Mouse (Mus musculus): ENCODE results near the gene Fubp1. TPM values are rescaled to one million over a fixed set of nuclear protein-coding genes. Genes with fewer than 3 reads are reported as not detected.

Fubp1 gene
- polyA plus RNA-seq (2012; rRNA removed) = 9.3 and 18.4 TPM in 2 replicates

DNA sequence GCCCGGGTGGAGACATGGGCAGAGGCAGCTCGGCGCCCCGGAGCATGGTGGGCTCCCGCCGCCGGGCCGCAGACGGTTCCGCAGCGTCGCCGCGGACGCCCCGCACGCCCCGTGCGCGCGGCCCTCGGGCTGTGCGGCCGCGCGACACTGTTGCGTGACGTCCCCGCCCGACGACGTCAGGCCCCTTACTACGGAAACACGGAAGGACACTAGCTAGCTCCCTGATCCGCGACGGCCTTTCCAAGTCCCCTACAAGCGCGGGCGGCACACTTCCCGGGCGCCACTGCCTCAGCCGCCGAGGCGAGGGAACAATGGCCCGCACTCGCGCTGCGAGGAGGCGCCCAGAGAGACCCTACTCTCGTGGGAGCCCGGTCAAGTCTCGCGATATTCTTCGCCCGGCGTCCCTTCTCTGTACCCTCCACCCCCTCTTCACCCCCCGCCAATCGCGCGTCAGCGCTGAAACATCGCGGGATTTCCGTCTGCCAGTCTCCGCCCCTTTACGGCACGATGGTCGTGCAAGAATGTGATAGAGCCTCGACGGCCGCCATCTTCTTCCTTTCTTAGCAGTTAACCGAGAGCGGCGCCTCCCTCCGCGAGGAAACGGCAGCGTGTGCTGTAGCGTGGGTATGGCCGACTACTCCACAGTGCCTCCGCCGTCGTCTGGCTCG, at the start of gene Fubp1, which contains the start of gene Dnajb4:
Gene Fubp1 (plus strand): TSS at position 456 of the 668 bp plus-strand sequence.
Gene Dnajb4 (minus strand): TSS at position 336 of the 668 bp plus-strand sequence.
- under 1% methylated on average over 85 of the region's 85 CpGs for WGBS
- H3K27ac ChIP-seq (ENCODE audit: insufficient read depth, low read depth, low read length) = peak within 1 kb of the TSS; percentile 95
- no peaks in the 10 kb centered on the region for H3K27me3 ChIP-seq (ENCODE audit: control insufficient read depth, insufficient read depth, low read length)
- no peak for TF ChIP-seq CTCF (IDR thresholded peaks at IDR 0.05; ENCODE audit: extremely low read depth, insufficient read length, insufficient replicate concordance, low read depth, low read length)
- TF ChIP-seq POLR2A (IDR thresholded peaks at IDR 0.05; ENCODE audit: low read depth, low read length) = peak; percentile 94
- H3K4me3 ChIP-seq (ENCODE audit: low read depth, low read length) = peak within 1 kb of the TSS; percentile 71
- H3K36me3 ChIP-seq (ENCODE audit: control insufficient read depth, insufficient read depth, low read length) = no peaks in the 10 kb centered on the region
- peaks cover 9% of the 10 kb centered on the region; the same call in 1 of the 2 replicates for H3K4me1 ChIP-seq (ENCODE audit: control insufficient read depth, insufficient read depth, insufficient read length, low read length)

DNA sequence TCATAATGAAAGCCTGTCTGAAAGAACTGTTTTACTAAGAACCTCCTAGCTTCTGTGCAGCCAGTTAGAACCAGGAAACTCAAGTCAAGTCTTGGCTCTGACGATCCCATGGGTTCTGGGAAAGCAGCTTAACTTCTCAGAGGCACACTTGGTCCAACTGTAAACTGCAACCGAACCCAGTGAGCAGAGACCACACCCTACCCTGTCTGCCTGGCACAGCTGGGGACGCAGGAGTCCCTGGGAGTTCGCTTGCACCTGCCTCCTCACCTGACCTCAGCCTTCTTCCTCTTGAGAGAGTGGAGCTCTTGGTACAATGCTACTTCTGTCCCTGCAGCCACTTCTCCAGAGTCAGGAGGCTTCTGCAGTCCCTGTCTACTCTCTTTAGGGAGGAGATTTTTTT, 49.6 kb upstream of the Fubp1 start:
- Histone ChIP-seq H3K4me3 (ENCODE audit: low read depth, low read length) (no peak overlapping the region), H3K36me3 (ENCODE audit: control insufficient read depth, insufficient read depth, low read length) (peaks cover 5% of the 10 kb centered on the region), H3K27me3 (ENCODE audit: control insufficient read depth, insufficient read depth, low read length) (no peaks in the 10 kb centered on the region), H3K27ac (ENCODE audit: insufficient read depth, low read depth, low read length) (peak overlapping the region; percentile 12; the same call in 1 of the 2 replicates), H3K4me1 (ENCODE audit: control insufficient read depth, insufficient read depth, insufficient read length, low read length) (peaks cover 18% of the 10 kb centered on the region; the same call in 1 of the 2 replicates)
- TF ChIP-seq CTCF (IDR thresholded peaks at IDR 0.05; ENCODE audit: extremely low read depth, insufficient read length, insufficient replicate concordance, low read depth, low read length) = no peak
- no peak for TF ChIP-seq POLR2A (IDR thresholded peaks at IDR 0.05; ENCODE audit: low read depth, low read length)
- WGBS = 15% methylated on average over 4 of the region's 4 CpGs

DNA sequence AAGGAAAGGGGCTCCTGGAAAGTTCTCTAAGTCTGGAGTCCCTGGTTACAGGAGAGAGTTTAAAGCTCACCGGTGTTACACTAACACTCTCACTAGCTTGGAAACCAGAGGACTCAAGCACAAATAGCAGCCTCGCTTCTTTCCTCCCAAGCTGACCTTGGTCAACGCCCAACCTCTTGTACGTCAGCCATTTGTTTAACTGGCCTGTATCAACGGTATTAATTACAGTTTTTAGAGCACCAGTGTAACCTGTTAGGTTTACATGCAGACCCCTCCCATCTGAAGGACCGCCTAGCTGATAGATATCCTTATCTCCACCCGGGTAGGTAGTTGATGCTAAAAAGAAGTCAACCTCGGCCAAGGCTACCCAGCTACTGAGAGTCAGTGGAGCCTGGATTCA, 46.9 kb upstream of the Fubp1 start:
- TF ChIP-seq POLR2A (IDR thresholded peaks at IDR 0.05; ENCODE audit: low read depth, low read length) = no peak
- no peak for TF ChIP-seq CTCF (IDR thresholded peaks at IDR 0.05; ENCODE audit: extremely low read depth, insufficient read length, insufficient replicate concordance, low read depth, low read length)
- Histone ChIP-seq H3K36me3 (ENCODE audit: control insufficient read depth, insufficient read depth, low read length) (peaks cover 3% of the 10 kb centered on the region; the same call in 1 of the 2 replicates), H3K4me1 (ENCODE audit: control insufficient read depth, insufficient read depth, insufficient read length, low read length) (peaks cover 16% of the 10 kb centered on the region), H3K27ac (ENCODE audit: insufficient read depth, low read depth, low read length) (peak overlapping the region; percentile 42), H3K27me3 (ENCODE audit: control insufficient read depth, insufficient read depth, low read length) (no peaks in the 10 kb centered on the region), H3K4me3 (ENCODE audit: low read depth, low read length) (peak overlapping the region; percentile 32; the same call in 1 of the 2 replicates)
- 28% methylated on average over 8 of the region's 8 CpGs for WGBS

DNA sequence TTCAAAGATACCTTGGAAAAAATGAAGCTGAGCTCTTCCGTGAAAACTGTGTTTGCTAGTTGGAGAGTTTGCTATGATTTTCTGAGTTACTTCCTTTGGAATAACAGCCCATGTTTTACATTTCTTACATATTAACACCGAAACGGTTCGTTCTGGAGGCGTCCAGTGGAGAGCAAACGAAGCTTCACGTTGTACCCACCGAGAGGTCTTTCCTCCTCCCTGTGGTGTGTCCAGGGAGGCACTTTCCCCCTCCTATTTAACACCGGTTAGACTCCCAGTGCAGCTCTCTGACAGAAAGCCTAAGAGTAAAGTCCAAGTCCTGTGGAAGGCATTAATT, 45.2 kb upstream of the Fubp1 start:
- H3K36me3 ChIP-seq (ENCODE audit: control insufficient read depth, insufficient read depth, low read length) = peaks cover 3% of the 10 kb centered on the region; the same call in 1 of the 2 replicates
- TF ChIP-seq CTCF (IDR thresholded peaks at IDR 0.05; ENCODE audit: extremely low read depth, insufficient read length, insufficient replicate concordance, low read depth, low read length) (no peak), POLR2A (IDR thresholded peaks at IDR 0.05; ENCODE audit: low read depth, low read length) (no peak)
- H3K4me1 ChIP-seq (ENCODE audit: control insufficient read depth, insufficient read depth, insufficient read length, low read length) = peaks cover 15% of the 10 kb centered on the region
- 15% methylated on average over 9 of the region's 9 CpGs for WGBS
- peak overlapping the region; percentile 98 for H3K27ac ChIP-seq (ENCODE audit: insufficient read depth, low read depth, low read length)
- no peaks in the 10 kb centered on the region for H3K27me3 ChIP-seq (ENCODE audit: control insufficient read depth, insufficient read depth, low read length)
- H3K4me3 ChIP-seq (ENCODE audit: low read depth, low read length) = peak overlapping the region; percentile 82

DNA sequence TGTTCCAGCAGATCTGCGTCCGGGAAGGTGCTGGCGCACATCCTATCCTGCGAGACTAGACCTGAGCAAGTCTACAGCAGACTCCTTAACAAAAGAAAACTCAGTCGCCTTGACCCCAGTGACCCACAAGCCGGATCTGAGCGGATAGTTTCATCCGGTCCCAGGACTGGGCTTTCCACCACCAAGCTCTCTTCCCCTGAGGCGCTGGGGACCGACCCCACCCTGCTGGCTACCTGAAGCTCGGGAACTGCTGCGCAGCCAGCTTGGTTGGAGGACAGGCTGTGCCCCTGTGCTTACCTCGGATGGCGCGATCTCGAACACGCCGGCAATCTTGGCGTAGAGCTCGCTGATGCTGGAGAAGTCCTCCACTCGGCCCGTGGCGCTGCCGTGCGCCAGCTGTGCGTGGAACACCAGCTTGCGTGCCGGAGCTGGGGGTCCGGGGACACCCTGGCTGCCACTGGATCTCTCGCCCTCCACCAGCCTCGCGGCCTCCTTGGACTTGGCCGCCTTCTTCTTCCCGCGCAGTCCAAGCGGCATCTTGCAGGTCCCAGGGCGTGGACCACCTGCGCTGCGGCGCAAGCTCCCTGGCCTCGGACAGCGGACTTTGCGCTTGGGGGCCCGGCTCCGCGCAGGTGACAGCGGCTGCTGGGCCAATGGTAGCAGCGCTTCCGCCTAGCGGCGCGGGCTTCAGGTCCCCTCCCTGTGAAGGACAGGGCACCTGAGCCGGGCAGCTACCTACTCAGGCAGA, 44.7 kb upstream of the Fubp1 start:
- peak; percentile 68 for TF ChIP-seq POLR2A (IDR thresholded peaks at IDR 0.05; ENCODE audit: low read depth, low read length)
- no peak for TF ChIP-seq CTCF (IDR thresholded peaks at IDR 0.05; ENCODE audit: extremely low read depth, insufficient read length, insufficient replicate concordance, low read depth, low read length)
- 3% methylated on average over 53 of the region's 53 CpGs for WGBS
- peaks cover 11% of the 10 kb centered on the region for H3K4me1 ChIP-seq (ENCODE audit: control insufficient read depth, insufficient read depth, insufficient read length, low read length)
- peaks cover 3% of the 10 kb centered on the region; the same call in 1 of the 2 replicates for H3K36me3 ChIP-seq (ENCODE audit: control insufficient read depth, insufficient read depth, low read length)
- no peaks in the 10 kb centered on the region for H3K27me3 ChIP-seq (ENCODE audit: control insufficient read depth, insufficient read depth, low read length)
- H3K4me3 ChIP-seq (ENCODE audit: low read depth, low read length) = peak overlapping the region; percentile 82
- H3K27ac ChIP-seq (ENCODE audit: insufficient read depth, low read depth, low read length) = peak overlapping the region; percentile 98

DNA sequence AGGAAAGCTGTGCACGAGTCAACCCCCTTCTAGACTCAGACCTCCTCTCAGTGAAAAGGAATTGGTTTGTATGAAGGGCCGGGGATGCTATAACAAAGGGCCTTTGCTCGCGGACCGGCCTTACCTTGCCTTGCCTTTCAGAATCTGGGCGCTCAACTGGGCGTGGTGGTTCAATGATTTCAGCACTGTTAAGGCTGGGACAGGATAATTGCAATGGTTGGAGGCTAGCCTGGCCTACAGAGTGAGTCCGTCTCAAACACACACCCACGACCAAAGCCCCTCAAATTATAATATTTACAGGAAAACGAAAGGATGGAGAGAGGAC, 44.2 kb upstream of the Fubp1 start, which contains the start of gene Gipc2:
Gene Gipc2 (minus strand): TSS at position 132 of the 325 bp plus-strand sequence.
- Histone ChIP-seq H3K36me3 (ENCODE audit: control insufficient read depth, insufficient read depth, low read length) (peaks cover 3% of the 10 kb centered on the region; the same call in 1 of the 2 replicates), H3K27me3 (ENCODE audit: control insufficient read depth, insufficient read depth, low read length) (no peaks in the 10 kb centered on the region), H3K4me3 (ENCODE audit: low read depth, low read length) (peak within 1 kb of the TSS; percentile 82), H3K27ac (ENCODE audit: insufficient read depth, low read depth, low read length) (peak within 1 kb of the TSS; percentile 98), H3K4me1 (ENCODE audit: control insufficient read depth, insufficient read depth, insufficient read length, low read length) (peaks cover 14% of the 10 kb centered on the region)
- TF ChIP-seq CTCF (IDR thresholded peaks at IDR 0.05; ENCODE audit: extremely low read depth, insufficient read length, insufficient replicate concordance, low read depth, low read length) (no peak), POLR2A (IDR thresholded peaks at IDR 0.05; ENCODE audit: low read depth, low read length) (no peak)
- 9% methylated on average over 10 of the region's 10 CpGs for WGBS
